Mouse (Mus musculus): ENCODE results near the gene Suclg1. TPM values are rescaled to one million over a fixed set of nuclear protein-coding genes. Genes with fewer than 3 reads are reported as not detected.

The Suclg1 gene
- polyA plus RNA-seq (2015; fragmentation: Nextera tagmentation; extraction: Ambion mirVana): 132 and 135 TPM in 2 replicates

DNA sequence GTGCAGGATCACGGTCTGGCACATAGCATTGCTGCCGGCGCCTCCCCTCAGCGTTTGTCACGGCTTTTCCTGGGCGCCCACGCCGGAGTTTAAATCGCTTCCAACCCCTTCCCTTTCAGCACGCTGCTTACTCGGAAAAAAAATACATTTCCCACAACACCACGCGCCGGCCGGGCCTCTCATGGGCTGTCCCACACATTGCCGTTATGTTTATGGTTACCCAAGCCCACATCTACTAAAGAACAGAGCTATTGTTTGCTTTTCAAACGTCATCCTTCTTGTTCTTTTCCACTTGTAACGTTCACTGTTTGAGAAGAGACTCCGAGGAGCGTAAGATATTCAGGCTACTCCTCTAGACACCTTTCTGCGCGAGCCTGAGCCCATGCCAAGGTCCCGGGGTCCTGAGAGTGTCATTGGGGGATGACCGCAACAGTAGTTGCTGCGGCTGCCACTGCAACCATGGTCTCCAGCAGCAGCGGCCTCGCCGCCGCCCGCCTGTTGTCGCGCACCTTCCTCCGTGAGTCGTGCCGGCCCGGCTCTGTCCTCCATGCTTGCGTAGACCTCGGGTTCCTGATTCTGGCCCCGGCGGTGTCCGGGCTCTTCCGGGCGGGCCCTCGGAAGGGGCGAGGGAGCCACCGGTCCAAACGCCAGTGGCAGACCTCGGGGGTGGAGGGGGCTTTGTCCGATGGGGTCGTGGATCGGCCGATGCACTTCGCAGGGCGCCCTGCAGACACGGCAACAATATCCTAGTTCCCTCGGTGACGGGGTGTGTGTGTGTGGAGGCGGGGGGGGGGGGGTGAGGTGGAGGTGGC lies at the start of gene Suclg1:
Gene Suclg1 (plus strand): TSS at position 146 of the 812 bp plus-strand sequence.
- Histone ChIP-seq H3K4me1 (replicated peaks) (peaks cover 19% of the 10 kb centered on the region), H3K27ac (replicated peaks) (peak within 1 kb of the TSS; percentile 86), H3K4me2 (peak within 1 kb of the TSS; percentile 67), H3K36me3 (no peaks in the 10 kb centered on the region), H3K27me3 (no peaks in the 10 kb centered on the region), H3K9me3 (no peaks in the 10 kb centered on the region), H3K9ac (peak within 1 kb of the TSS; percentile 91), H3K4me3 (peak within 1 kb of the TSS; percentile 93)
- WGBS: under 1% methylated on average over 56 of the region's 58 CpGs
- peak; percentile 96 for ATAC-seq (ENCODE audit: low FRiP score, low read depth)

DNA sequence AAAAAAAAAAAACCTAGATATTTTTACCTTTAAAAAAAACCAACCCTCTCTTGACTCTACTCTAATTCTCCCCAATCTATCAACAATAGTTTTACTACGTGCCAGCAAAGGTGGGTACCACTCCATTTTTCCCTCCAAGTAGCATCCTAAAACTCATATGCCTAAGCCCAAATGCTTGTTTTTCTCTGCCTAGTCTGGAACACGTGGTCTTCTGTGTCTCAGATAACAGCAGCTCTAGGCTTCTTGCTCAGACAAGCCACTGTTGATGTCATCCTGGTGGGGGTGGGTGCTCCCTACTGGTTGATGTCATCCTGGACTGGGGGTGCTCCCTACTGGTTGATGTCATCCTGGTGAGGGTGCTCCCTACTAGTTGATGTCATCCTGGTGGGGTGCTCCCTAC lies 44.5 kb upstream of the Suclg1 start:
- no peaks in the 10 kb centered on the region for H3K27me3 ChIP-seq
- no peak for ATAC-seq (ENCODE audit: low FRiP score, low read depth)
- no peaks in the 10 kb centered on the region for H3K4me1 ChIP-seq (replicated peaks)
- no peaks in the 10 kb centered on the region for H3K36me3 ChIP-seq
- no peaks in the 10 kb centered on the region for H3K9me3 ChIP-seq
- no peak overlapping the region for H3K9ac ChIP-seq
- WGBS: 77% methylated on average over 2 of the region's 2 CpGs
- H3K27ac ChIP-seq (replicated peaks): no peak overlapping the region
- no peak overlapping the region for H3K4me2 ChIP-seq
- H3K4me3 ChIP-seq: no peak overlapping the region

DNA sequence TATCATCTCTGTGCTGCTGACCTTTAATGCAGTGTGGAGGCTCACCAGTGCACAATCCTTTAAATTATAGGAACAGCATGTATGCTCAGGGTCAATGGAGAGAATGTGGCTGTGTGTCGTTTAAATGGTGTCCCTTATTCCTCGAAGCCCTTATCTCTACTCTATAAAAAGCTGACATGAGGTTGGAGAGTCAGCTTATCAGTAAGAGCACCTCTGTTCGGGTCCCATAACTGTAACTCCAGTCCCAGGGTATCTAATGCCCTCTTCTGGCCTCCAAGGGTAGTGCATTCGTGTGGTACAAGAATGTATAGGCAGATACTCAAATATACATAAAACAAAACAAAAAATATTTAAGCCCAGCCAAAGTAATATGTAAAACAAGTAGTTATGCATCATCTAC lies 43.2 kb upstream of the Suclg1 start:
- Histone ChIP-seq H3K9me3 (no peaks in the 10 kb centered on the region), H3K4me2 (no peak overlapping the region), H3K9ac (no peak overlapping the region), H3K27me3 (no peaks in the 10 kb centered on the region), H3K27ac (replicated peaks) (no peak overlapping the region), H3K36me3 (no peaks in the 10 kb centered on the region), H3K4me3 (no peak overlapping the region), H3K4me1 (replicated peaks) (no peaks in the 10 kb centered on the region)
- ATAC-seq (ENCODE audit: low FRiP score, low read depth): no peak
- WGBS: 86% methylated on average over 4 of the region's 4 CpGs

DNA sequence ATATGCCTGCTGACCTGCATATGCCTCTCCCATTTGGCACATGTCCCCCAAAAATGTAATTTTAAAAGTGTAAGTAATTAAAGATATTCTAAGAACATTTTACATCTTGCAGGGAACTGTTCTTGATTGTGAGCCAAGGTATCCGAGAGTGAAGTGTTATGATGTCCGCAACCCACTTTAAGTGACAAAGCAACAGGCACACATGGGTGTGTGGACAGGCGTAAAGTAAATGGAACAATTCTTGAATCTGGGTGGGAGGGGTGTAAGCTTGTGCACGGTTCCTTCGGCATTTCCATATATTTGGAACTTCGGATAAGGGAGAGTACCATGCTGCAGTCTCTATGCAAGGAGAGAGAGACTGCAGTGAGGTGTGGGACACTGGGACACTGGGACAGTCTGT lies 38.6 kb upstream of the Suclg1 start:
- 90% methylated on average over 6 of the region's 6 CpGs for WGBS
- no peak overlapping the region for H3K4me2 ChIP-seq
- H3K36me3 ChIP-seq: no peaks in the 10 kb centered on the region

DNA sequence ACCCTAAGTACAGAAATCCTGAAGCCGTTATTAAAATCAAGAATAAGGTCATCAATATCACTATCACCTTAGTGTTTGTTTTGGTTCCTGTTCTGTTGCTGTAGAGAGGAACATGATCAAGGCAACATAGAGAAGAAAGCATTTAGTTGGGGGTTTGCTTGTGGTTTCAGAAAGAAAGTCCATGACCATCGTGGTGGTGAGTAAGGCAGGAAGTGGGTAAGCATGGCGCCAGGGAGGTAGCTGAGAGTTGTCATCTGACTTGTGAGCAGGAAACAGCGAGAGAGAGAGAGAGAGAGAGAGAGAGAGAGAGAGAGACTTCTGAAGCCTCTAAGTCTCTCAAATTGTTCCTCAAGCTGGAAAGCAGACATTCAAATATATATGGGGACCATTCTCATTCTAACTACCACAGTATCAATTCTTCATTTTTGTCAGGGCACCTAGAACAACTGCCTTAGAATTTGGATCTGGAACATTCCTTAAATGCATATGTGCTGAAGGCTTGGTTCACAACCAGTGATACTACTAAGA lies 37.7 kb upstream of the Suclg1 start:
- Histone ChIP-seq H3K27me3 (no peaks in the 10 kb centered on the region), H3K9ac (no peak overlapping the region), H3K36me3 (no peaks in the 10 kb centered on the region), H3K9me3 (no peaks in the 10 kb centered on the region), H3K27ac (replicated peaks) (no peak overlapping the region), H3K4me1 (replicated peaks) (no peaks in the 10 kb centered on the region), H3K4me2 (no peak overlapping the region), H3K4me3 (no peak overlapping the region)
- WGBS: 82% methylated on average over 4 of the region's 4 CpGs
- ATAC-seq (ENCODE audit: low FRiP score, low read depth): no peak

More for the DNA sequence above, 38.6 kb upstream of the Suclg1 start:
- no peaks in the 10 kb centered on the region for H3K27me3 ChIP-seq
- no peak overlapping the region for H3K4me3 ChIP-seq
- no peaks in the 10 kb centered on the region for H3K4me1 ChIP-seq (replicated peaks)
- no peak overlapping the region for H3K9ac ChIP-seq
- H3K27ac ChIP-seq (replicated peaks): no peak overlapping the region
- no peak for ATAC-seq (ENCODE audit: low FRiP score, low read depth)
- H3K9me3 ChIP-seq: no peaks in the 10 kb centered on the region

DNA sequence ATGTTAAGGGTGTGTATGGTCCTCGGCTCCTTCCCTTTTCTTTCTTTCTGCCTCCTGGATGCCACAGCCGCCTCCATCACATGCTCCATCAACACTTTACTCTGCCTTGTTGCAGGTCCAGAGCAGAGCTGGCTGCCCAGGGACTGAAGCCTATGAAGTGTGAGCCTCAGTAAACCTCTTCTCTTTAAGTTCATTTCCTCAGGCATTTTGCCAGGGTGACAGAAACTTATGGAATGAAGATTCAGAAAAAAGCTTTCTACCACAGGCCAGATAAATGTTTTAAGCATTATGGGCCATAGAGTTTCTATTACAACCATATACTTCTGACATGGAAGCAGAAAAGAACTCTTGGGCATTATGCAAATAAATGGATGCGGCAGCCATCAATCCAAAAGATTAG lies 37.1 kb upstream of the Suclg1 start:
- Histone ChIP-seq H3K9ac (no peak overlapping the region), H3K4me2 (no peak overlapping the region), H3K9me3 (no peaks in the 10 kb centered on the region), H3K27ac (replicated peaks) (no peak overlapping the region), H3K4me1 (replicated peaks) (no peaks in the 10 kb centered on the region), H3K36me3 (no peaks in the 10 kb centered on the region), H3K4me3 (no peak overlapping the region), H3K27me3 (no peaks in the 10 kb centered on the region)
- no peak for ATAC-seq (ENCODE audit: low FRiP score, low read depth)
- 91% methylated on average over 3 of the region's 3 CpGs for WGBS

DNA sequence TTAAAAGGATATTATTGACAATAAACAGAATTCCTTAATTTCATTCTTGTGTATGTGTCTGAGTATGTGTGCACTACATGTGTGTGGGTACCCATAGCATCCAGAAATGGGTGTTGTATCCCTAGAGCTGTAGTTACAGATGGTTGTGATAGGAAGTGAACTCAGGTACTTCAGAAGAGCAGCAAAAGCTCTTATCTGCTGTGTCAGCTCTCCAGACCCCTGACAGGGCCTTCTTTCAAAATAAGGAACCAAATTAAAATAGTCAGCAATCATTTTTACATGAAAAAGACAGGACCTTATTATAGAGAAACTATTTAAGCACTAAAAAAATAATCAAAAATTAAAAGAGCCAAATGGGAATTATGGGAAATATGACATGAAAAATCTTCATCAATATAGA lies 36.6 kb upstream of the Suclg1 start:
- H3K36me3 ChIP-seq: no peaks in the 10 kb centered on the region
- H3K4me1 ChIP-seq (replicated peaks): no peaks in the 10 kb centered on the region
- no peak overlapping the region for H3K27ac ChIP-seq (replicated peaks)
- no peak overlapping the region for H3K4me3 ChIP-seq
- H3K9ac ChIP-seq: no peak overlapping the region
- no peaks in the 10 kb centered on the region for H3K9me3 ChIP-seq
- ATAC-seq (ENCODE audit: low FRiP score, low read depth): no peak
- no peak overlapping the region for H3K4me2 ChIP-seq
- no peaks in the 10 kb centered on the region for H3K27me3 ChIP-seq

DNA sequence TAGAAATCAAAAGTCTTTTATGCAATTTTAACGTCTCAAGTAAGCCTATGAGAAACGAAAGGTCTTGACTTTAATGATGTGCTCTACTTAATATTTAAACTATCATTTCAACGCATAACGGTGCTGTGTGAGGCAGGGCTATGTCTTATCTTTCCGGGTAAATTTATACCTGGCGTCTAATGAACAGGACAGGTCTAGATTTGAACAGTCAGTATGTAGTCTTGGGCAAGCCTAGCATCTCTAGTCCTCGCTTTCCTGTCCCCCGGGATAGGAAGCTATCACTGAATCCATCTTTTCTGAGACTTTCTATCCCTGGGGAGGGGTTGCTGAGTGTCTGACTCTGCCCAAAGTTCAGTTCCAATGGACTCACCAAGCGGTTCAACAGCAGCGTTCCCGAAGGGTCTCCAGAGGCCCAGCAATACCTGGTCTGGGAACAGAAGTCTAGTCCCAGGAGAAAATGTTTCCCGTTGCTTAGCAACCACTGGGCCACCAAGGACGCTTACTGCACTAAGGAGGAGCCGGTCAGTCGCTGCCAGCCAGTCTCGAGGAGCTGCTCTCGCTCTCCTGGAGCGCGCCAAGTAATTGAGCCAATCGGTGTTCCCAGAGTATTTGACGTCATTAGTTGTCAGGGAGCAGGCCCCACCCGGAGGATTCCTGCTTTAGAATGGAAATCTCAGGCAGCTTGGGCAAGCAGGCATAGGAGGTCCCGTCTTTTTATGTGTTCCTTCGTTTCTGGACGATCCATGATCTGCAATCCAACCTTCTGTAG lies 26.8 kb upstream of the Suclg1 start, which contains the start of gene Dnah6:
Gene Dnah6 (minus strand): TSS at position 463 of the 769 bp plus-strand sequence.
- peak within 1 kb of the TSS; percentile 77 for H3K4me2 ChIP-seq
- ATAC-seq (ENCODE audit: low FRiP score, low read depth): peak; percentile 100
- peak within 1 kb of the TSS; percentile 42 for H3K4me3 ChIP-seq
- H3K9ac ChIP-seq: peak within 1 kb of the TSS; percentile 43
- H3K27ac ChIP-seq (replicated peaks): peak within 1 kb of the TSS; percentile 72
- H3K27me3 ChIP-seq: no peaks in the 10 kb centered on the region
- WGBS: 31% methylated on average over 25 of the region's 25 CpGs
- H3K4me1 ChIP-seq (replicated peaks): peaks cover 9% of the 10 kb centered on the region
- H3K9me3 ChIP-seq: no peaks in the 10 kb centered on the region
- no peaks in the 10 kb centered on the region for H3K36me3 ChIP-seq

DNA sequence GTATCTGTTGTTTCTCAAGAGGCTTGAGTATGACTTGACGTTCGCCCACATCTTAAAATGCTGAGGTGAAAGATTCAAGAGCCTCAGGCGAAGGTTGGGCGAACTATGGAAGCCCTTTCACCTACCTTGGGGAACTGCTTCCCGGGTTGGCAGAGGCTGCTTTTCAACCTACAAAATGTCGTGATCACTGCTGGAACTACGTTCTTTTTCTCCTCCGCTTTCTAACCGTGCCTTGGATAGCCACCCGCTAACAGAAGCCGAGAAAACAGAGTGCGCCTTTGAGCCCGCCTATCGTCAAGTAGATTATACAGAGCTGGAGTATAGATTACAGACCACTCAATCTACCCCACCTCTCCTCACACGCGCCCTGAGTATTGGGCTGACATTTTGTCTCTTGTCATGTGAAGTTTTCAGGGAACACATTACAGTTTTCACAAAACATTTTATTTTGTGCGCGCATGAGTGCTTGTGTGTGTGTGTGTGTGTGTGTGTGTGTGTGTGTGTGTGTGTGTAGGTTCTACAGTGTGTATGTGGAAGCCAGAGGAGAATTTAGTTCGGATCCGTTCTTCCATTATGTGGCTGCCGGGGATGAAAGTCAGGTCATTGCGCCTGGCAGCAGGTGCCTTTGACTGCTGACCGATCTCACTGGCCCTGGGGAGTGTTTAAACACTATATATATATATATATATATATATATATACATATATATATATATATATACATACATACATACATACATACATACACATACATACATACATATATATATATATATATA lies 26.0 kb upstream of the Suclg1 start:
- Histone ChIP-seq H3K27me3 (no peaks in the 10 kb centered on the region), H3K4me2 (peak overlapping the region; percentile 77), H3K36me3 (no peaks in the 10 kb centered on the region), H3K9ac (peak overlapping the region; percentile 43), H3K4me3 (peak overlapping the region; percentile 42), H3K27ac (replicated peaks) (peak overlapping the region; percentile 72), H3K9me3 (no peaks in the 10 kb centered on the region), H3K4me1 (replicated peaks) (peaks cover 9% of the 10 kb centered on the region)
- WGBS: 29% methylated on average over 23 of the region's 23 CpGs
- peak; percentile 68 for ATAC-seq (ENCODE audit: low FRiP score, low read depth)

DNA sequence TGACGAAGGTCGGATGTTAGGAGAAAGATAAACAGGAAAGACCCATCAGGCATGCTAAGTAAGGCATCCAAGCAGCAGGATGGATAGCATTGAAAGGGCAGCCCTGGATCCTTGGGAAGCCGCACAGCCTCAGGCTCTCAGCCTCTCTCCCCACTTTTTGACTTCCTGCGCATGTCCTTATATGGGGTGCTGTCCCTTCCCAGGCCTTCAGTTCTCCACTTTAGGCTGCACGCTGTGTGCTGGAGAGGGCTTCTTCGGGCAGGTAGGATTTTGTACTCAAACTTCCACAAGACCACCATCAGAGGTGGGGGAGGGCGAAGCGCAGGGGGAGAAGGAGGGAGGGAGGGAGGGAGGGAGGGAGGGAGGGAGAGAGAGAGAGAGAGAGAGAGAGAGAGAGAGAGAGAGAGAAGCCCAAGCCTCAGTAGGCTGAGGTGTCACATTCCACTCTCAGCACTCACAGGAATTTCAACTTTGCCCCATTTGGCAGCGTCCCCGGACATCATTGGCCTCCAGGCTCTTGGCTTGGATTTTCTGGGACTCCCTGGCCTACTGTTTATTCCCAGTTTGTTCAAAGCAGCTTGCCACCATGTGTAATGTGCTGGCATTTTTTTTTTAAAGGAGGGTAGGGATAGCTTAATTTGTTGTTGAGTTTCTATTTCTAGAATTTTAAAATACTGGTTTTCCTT lies 25.2 kb upstream of the Suclg1 start:
- ATAC-seq (ENCODE audit: low FRiP score, low read depth): no peak
- Histone ChIP-seq H3K27ac (replicated peaks) (peak overlapping the region; percentile 45), H3K4me3 (no peak overlapping the region), H3K9ac (no peak overlapping the region), H3K4me1 (replicated peaks) (peaks cover 9% of the 10 kb centered on the region), H3K9me3 (no peaks in the 10 kb centered on the region), H3K36me3 (no peaks in the 10 kb centered on the region), H3K4me2 (peak overlapping the region; percentile 42), H3K27me3 (no peaks in the 10 kb centered on the region)
- WGBS: 18% methylated on average over 9 of the region's 10 CpGs

All from hindbrain, embryonic 15.5 days (tissue).